Mouse (Mus musculus) olfactory bulb, adult 2 months (tissue): ENCODE results near the gene Lrrc1.

ENCODE experiments used
- CTCF ChIP-seq: fragments of 200-500 bp; IDR thresholded peaks from 2 replicates; pipeline ENCODE4 v1.5.1; 2012; ENCODE audit warnings: low read depth, mild to moderate bottlenecking, low read length, moderate library complexity; ENCODE audit not compliant: insufficient read depth
- POLR2A ChIP-seq: fragments of 200-500 bp; IDR thresholded peaks from 2 replicates; pipeline ENCODE4 v1.6.1; 2012; ENCODE audit warnings: mild to moderate bottlenecking, low read depth, low read length, moderate library complexity; ENCODE audit not compliant: insufficient read depth

DNA sequence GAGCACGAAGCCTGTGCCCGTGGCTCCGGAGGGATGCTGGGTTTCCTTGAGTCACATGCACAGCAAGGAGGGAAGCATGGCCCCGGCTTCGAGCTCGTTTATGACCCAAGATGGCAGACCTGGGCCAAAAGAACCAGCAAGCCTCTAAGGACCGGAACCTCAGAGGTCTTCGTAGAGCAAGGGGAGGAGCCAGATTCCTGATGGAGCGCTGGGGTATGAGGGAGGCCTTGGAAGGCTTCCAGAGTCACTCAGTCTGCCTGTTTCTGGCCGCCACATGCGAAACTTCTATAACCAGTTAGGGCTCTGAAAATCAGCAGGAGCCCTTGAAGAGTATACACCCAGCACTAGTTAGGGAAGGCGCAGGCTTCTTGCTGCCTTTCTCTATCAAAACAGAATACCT is 159.1 kb downstream of the Lrrc1 start:
- no peak for TF ChIP-seq POLR2A
- TF ChIP-seq CTCF: no peak
